Mouse (Mus musculus): ENCODE data around the gene Epha3. TPM values are rescaled to one million over a fixed set of nuclear protein-coding genes. Genes with fewer than 3 reads are reported as not detected.

The Epha3 gene
- polyA plus RNA-seq, 1 experiment from 2014 or later = 14.0 TPM

GRCm38 (mm10) chr16:63633748-63634166, 230.2 kb downstream of the Epha3 start:
- H3K9ac ChIP-seq (replicated peaks; ENCODE audit: low read depth) = no peak overlapping the region
- H3K4me3 ChIP-seq (ENCODE audit: low read depth, low read length) = no peak overlapping the region
- DNase-seq (ENCODE audit: low spot score) (no peak), ATAC-seq (no peak)
- no peaks in the 10 kb centered on the region for H3K36me3 ChIP-seq (ENCODE audit: insufficient read depth, low read length)
- no peak overlapping the region for H3K27ac ChIP-seq (ENCODE audit: low read length)
- H3K9me3 ChIP-seq (ENCODE audit: low read length) = no peaks in the 10 kb centered on the region
- H3K27me3 ChIP-seq (replicated peaks; ENCODE audit: insufficient read depth, low read length) = no peaks in the 10 kb centered on the region
- no peak for TF ChIP-seq CTCF (IDR thresholded peaks at IDR 0.05)
- TF ChIP-seq EP300 (IDR thresholded peaks at IDR 0.05) = no peak
- no peaks in the 10 kb centered on the region for H3K4me1 ChIP-seq (ENCODE audit: insufficient read depth, low read depth, low read length)
- H3K4me2 ChIP-seq (replicated peaks; ENCODE audit: low read depth, low read length) = no peak overlapping the region
- 88% methylated on average over 5 of the region's 5 CpGs for whole genome bisulfite sequencing

GRCm38 (mm10) chr16:63625229-63625628, 238.7 kb downstream of the Epha3 start:
- Histone ChIP-seq H3K27me3 (replicated peaks; ENCODE audit: insufficient read depth, low read length) (no peaks in the 10 kb centered on the region), H3K4me1 (ENCODE audit: insufficient read depth, low read depth, low read length) (no peaks in the 10 kb centered on the region), H3K9ac (replicated peaks; ENCODE audit: low read depth) (no peak overlapping the region), H3K27ac (ENCODE audit: low read length) (no peak overlapping the region), H3K9me3 (ENCODE audit: low read length) (no peaks in the 10 kb centered on the region), H3K36me3 (ENCODE audit: insufficient read depth, low read length) (no peaks in the 10 kb centered on the region), H3K4me3 (ENCODE audit: low read depth, low read length) (no peak overlapping the region), H3K4me2 (replicated peaks; ENCODE audit: low read depth, low read length) (no peak overlapping the region)
- TF ChIP-seq EP300 (IDR thresholded peaks at IDR 0.05) (no peak), CTCF (IDR thresholded peaks at IDR 0.05) (no peak)
- DNase-seq (ENCODE audit: low spot score) (no peak), ATAC-seq (no peak)

GRCm38 (mm10) chr16:63621845-63622244, 242.1 kb downstream of the Epha3 start:
- ATAC-seq (no peak), DNase-seq (ENCODE audit: low spot score) (peak; percentile 28)
- H3K4me1 ChIP-seq (ENCODE audit: insufficient read depth, low read depth, low read length) = no peaks in the 10 kb centered on the region
- TF ChIP-seq CTCF (IDR thresholded peaks at IDR 0.05) (no peak), EP300 (IDR thresholded peaks at IDR 0.05) (no peak)
- H3K9me3 ChIP-seq (ENCODE audit: low read length) = no peaks in the 10 kb centered on the region
- H3K27ac ChIP-seq (ENCODE audit: low read length) = no peak overlapping the region
- H3K27me3 ChIP-seq (replicated peaks; ENCODE audit: insufficient read depth, low read length) = no peaks in the 10 kb centered on the region
- H3K4me3 ChIP-seq (ENCODE audit: low read depth, low read length) = no peak overlapping the region
- no peak overlapping the region for H3K4me2 ChIP-seq (replicated peaks; ENCODE audit: low read depth, low read length)
- WGBS = 78% methylated on average over 6 of the region's 6 CpGs
- no peak overlapping the region for H3K9ac ChIP-seq (replicated peaks; ENCODE audit: low read depth)
- no peaks in the 10 kb centered on the region for H3K36me3 ChIP-seq (ENCODE audit: insufficient read depth, low read length)

- TF ChIP-seq EP300 (IDR thresholded peaks at IDR 0.05) (no peak), CTCF (IDR thresholded peaks at IDR 0.05) (no peak)
- Histone ChIP-seq H3K27me3 (replicated peaks; ENCODE audit: insufficient read depth, low read length) (no peaks in the 10 kb centered on the region), H3K27ac (ENCODE audit: low read length) (no peak overlapping the region), H3K4me1 (ENCODE audit: insufficient read depth, low read depth, low read length) (no peaks in the 10 kb centered on the region), H3K36me3 (ENCODE audit: insufficient read depth, low read length) (no peaks in the 10 kb centered on the region), H3K9me3 (ENCODE audit: low read length) (no peaks in the 10 kb centered on the region), H3K4me2 (replicated peaks; ENCODE audit: low read depth, low read length) (no peak overlapping the region), H3K9ac (replicated peaks; ENCODE audit: low read depth) (no peak overlapping the region), H3K4me3 (ENCODE audit: low read depth, low read length) (no peak overlapping the region)
- 44% methylated on average over 3 of the region's 3 CpGs for WGBS
- DNase-seq (ENCODE audit: low spot score) (peak; percentile 11), ATAC-seq (no peak)
Observed at GRCm38 (mm10) chr16:63615396-63615795, 248.6 kb downstream of the Epha3 start.

- Histone ChIP-seq H3K9ac (replicated peaks; ENCODE audit: low read depth) (no peak overlapping the region), H3K4me2 (replicated peaks; ENCODE audit: low read depth, low read length) (no peak overlapping the region), H3K27ac (ENCODE audit: low read length) (no peak overlapping the region), H3K4me3 (ENCODE audit: low read depth, low read length) (no peak overlapping the region), H3K4me1 (ENCODE audit: insufficient read depth, low read depth, low read length) (no peaks in the 10 kb centered on the region), H3K36me3 (ENCODE audit: insufficient read depth, low read length) (no peaks in the 10 kb centered on the region), H3K27me3 (replicated peaks; ENCODE audit: insufficient read depth, low read length) (no peaks in the 10 kb centered on the region), H3K9me3 (ENCODE audit: low read length) (no peaks in the 10 kb centered on the region)
- TF ChIP-seq EP300 (IDR thresholded peaks at IDR 0.05) = no peak
- no peak for TF ChIP-seq CTCF (IDR thresholded peaks at IDR 0.05)
- DNase-seq (ENCODE audit: low spot score) (no peak), ATAC-seq (no peak)
- WGBS = 54% methylated on average over 4 of the region's 4 CpGs
Observed at GRCm38 (mm10) chr16:63613006-63613405, 251.0 kb downstream of the Epha3 start.

GRCm38 (mm10) chr16:63600229-63600628, 263.7 kb downstream of the Epha3 start:
- Histone ChIP-seq H3K9ac (replicated peaks; ENCODE audit: low read depth) (no peak overlapping the region), H3K27me3 (replicated peaks; ENCODE audit: insufficient read depth, low read length) (no peaks in the 10 kb centered on the region), H3K27ac (ENCODE audit: low read length) (no peak overlapping the region), H3K4me1 (ENCODE audit: insufficient read depth, low read depth, low read length) (no peaks in the 10 kb centered on the region), H3K4me2 (replicated peaks; ENCODE audit: low read depth, low read length) (no peak overlapping the region), H3K9me3 (ENCODE audit: low read length) (no peaks in the 10 kb centered on the region), H3K4me3 (ENCODE audit: low read depth, low read length) (no peak overlapping the region), H3K36me3 (ENCODE audit: insufficient read depth, low read length) (no peaks in the 10 kb centered on the region)
- ATAC-seq (no peak), DNase-seq (ENCODE audit: low spot score) (no peak)
- TF ChIP-seq EP300 (IDR thresholded peaks at IDR 0.05) = no peak
- no peak for TF ChIP-seq CTCF (IDR thresholded peaks at IDR 0.05)
- WGBS = 49% methylated on average over 3 of the region's 3 CpGs

- Histone ChIP-seq H3K9me3 (ENCODE audit: low read length) (no peaks in the 10 kb centered on the region), H3K9ac (replicated peaks; ENCODE audit: low read depth) (no peak overlapping the region), H3K27ac (ENCODE audit: low read length) (no peak overlapping the region), H3K27me3 (replicated peaks; ENCODE audit: insufficient read depth, low read length) (no peaks in the 10 kb centered on the region), H3K4me1 (ENCODE audit: insufficient read depth, low read depth, low read length) (no peaks in the 10 kb centered on the region), H3K36me3 (ENCODE audit: insufficient read depth, low read length) (no peaks in the 10 kb centered on the region), H3K4me3 (ENCODE audit: low read depth, low read length) (no peak overlapping the region), H3K4me2 (replicated peaks; ENCODE audit: low read depth, low read length) (no peak overlapping the region)
- DNase-seq (ENCODE audit: low spot score) = no peak
- TF ChIP-seq CTCF (IDR thresholded peaks at IDR 0.05) = no peak
- TF ChIP-seq EP300 (IDR thresholded peaks at IDR 0.05) = no peak
- ATAC-seq = no peak
- WGBS = 62% methylated on average over 4 of the region's 4 CpGs
Observed at GRCm38 (mm10) chr16:63594656-63595055, 269.3 kb downstream of the Epha3 start.
